Mouse (Mus musculus) cortical plate, adult 2 months (tissue): ENCODE data around the gene Kctd11. TPM values are rescaled to one million over a fixed set of nuclear protein-coding genes. Genes with fewer than 3 reads are reported as not detected.
"Not testable (repeated sequence)": the region's sequence is repeated elsewhere in the genome, so short reads cannot be mapped to it uniquely, and the experiment has no call there.

Source experiments
- H3K27ac ChIP-seq: fragments of 200-500 bp; 2 replicates; pipeline ENCODE4 v1.5.1; 2012; ENCODE audit warnings: low read length, control low read depth, inconsistent platforms; ENCODE audit not compliant: insufficient read depth
- H3K4me1 ChIP-seq: fragments of 200-500 bp; 2 replicates; pipeline ENCODE4 v1.6.1; 2011; ENCODE audit warnings: low read length; ENCODE audit not compliant: control insufficient read depth, insufficient read depth
- H3K4me3 ChIP-seq: fragments of 200-500 bp; 2 replicates; pipeline ENCODE4 v1.5.1; 2011; ENCODE audit warnings: mild to moderate bottlenecking, low read length, control low read depth; ENCODE audit not compliant: insufficient read depth
- CTCF ChIP-seq: fragments of 200-500 bp; IDR thresholded peaks from 2 replicates; pipeline ENCODE4 v1.5.1; 2011; ENCODE audit warnings: mild to moderate bottlenecking, control low read depth, low read length; ENCODE audit not compliant: insufficient read depth; ENCODE audit errors: extremely low read depth
- POLR2A ChIP-seq: fragments of 200-500 bp; IDR thresholded peaks from 2 replicates; pipeline ENCODE4 v1.6.1; 2011; ENCODE audit warnings: mild to moderate bottlenecking, low read length, control low read depth; ENCODE audit not compliant: insufficient read depth; ENCODE audit errors: extremely low read depth
- polyA plus RNA-seq: library from polyadenylated mRNA; depleted of rRNA; stranded (reverse); fragments of >200 nt; gene quantifications from 2 replicates; pipeline ENCODE4 v1.2.3, GENCODE M21; 2012

The Kctd11 gene
- polyA plus RNA-seq, 1 experiment: 1.7 TPM

DNA sequence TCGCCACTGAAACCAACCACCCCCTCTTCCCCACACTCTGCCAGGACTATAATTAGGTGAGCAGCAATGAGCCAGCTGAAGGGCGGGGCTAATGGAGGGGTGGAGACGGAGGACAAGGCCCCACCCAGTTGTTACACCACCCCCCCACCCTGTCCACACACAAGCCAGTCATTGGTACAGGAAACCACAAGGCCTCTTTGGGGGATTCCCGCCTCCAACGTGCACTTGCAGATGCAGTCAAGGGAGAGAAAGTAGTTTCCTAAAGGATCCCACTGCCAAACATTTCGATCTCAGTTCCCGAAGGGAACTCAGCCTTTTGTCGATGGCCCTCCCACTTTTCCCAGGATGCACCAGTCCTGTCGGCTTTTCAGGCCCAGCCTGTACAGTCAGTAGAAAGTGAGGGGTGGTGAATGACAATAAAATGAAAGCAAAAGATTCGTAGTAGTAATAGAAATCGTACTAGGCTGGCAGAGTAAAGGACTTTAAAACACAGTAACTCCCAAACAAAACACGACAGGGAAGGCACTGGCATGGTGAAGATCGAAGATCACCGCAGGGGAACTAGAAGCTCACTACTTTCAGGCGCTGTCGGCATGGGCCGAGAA, 38.6 kb upstream of the Kctd11 start:
- no peak for TF ChIP-seq CTCF
- no peak for TF ChIP-seq POLR2A
- H3K27ac ChIP-seq: peak overlapping the region; percentile 10; the same call in 1 of the 2 replicates
- H3K4me1 ChIP-seq: peaks cover 4% of the 10 kb centered on the region
- H3K4me3 ChIP-seq: peak overlapping the region; percentile 52

DNA sequence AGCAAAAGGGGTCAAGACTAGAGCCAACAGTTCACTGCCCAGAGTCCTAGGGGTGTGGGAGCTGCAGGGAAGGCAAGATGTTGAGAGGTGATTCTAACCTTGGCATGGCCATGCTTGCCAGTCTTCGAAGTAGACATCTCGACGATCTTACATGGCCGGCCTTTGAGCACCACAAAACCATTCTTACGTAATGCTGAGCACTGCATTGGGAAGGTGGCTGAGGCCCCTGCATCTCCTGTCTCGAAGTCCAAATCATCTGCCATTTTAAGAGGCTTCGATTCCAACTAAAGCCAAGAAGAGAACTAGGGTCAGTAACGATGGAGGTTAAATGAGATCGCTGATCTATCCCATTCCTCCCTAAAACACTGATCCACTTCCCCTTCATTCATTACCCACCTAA, 37.8 kb upstream of the Kctd11 start:
- Histone ChIP-seq H3K27ac (no peak overlapping the region), H3K4me3 (no peak overlapping the region; the same call in 1 of the 2 replicates), H3K4me1 (peaks cover 4% of the 10 kb centered on the region)
- TF ChIP-seq POLR2A (no peak), CTCF (no peak)

DNA sequence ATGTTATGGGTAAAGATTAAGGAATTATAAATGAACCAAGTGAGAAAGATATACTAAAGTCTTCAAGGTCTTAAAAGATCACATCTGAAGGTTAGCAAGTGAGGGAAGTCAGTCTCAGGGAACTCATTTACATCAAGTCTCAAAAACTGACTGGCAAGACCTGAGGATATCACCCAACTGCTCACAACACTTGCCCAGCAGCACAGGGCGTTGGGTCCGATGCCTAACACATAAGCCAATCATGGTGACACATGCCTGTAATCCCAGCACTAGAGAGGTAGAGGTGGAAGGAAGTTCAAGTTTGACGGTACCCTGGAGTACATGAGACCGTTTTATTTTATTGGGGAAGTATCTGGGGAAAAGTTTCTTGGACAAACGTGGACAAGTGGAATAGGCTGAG, 36.9 kb upstream of the Kctd11 start:
- Histone ChIP-seq H3K27ac (no peak overlapping the region), H3K4me3 (no peak overlapping the region), H3K4me1 (peaks cover 4% of the 10 kb centered on the region)
- no peak for TF ChIP-seq POLR2A
- no peak for TF ChIP-seq CTCF

DNA sequence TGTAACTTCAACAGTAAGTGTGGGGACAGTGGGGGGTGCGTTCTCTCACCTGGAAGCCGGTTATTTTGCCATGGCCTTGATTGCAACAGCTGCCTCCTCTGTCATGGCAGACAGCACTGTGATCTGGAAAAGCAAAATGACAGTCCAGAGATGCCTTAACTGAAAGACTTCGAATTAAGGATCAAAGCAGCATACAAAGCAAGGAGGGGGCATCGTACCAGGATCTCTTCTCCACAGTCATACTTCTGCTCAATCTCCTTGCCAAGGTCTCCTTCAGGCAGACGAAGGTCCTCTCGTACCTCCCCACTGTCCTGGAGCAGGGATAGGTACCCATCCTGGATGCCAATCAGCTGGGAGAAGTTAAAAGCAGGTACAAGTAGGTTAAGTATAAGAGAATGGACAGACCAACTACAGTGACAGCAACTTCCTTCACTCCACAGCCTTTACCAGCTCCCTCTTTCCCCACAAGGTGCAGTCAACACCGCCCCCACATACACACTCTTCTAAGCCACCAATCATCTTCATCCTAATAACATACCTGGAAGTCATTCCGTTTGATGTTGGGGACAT, 36.3 kb upstream of the Kctd11 start:
- H3K4me1 ChIP-seq: peaks cover 4% of the 10 kb centered on the region
- no peak overlapping the region for H3K4me3 ChIP-seq
- TF ChIP-seq CTCF (no peak), POLR2A (no peak)

DNA sequence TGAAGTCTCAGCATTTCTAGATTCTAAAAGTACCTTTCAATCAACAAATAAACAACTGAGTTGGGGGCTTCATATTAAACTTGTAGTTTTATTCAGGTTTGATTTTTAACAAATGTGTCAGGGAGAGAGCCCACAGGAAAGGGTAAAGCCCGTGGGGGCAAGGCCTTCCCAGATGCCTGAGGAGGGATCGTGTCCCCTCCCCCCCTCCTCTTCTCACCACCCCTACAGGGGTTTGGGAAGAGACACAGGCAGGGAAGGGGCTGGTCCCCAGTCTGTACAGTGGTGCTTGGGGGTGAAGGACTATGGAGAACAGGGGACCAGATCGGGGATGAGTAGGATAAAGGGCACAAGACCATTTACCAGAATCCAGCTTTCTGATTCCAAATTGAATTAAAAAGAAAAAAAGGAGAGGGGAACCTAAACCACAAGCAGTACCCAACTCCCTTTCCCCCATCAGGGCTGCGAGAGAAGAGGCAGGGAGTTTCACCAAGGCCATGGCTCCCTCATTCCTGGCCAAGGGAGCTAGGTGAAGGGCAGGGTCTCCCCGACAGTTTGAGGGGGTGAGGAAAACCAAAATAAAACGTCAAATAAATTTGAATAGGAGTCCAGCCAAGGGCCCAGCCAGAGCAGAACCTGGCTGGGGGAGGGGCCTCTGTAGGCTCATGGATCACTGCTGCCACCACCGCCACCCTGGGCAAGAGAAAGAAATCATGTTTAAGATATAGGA, 35.6 kb upstream of the Kctd11 start:
- not testable (repeated sequence) for H3K4me1 ChIP-seq, H3K27ac ChIP-seq, H3K4me3 ChIP-seq

More for the DNA sequence above, 36.3 kb upstream of the Kctd11 start:
- H3K27ac ChIP-seq: no peak overlapping the region

DNA sequence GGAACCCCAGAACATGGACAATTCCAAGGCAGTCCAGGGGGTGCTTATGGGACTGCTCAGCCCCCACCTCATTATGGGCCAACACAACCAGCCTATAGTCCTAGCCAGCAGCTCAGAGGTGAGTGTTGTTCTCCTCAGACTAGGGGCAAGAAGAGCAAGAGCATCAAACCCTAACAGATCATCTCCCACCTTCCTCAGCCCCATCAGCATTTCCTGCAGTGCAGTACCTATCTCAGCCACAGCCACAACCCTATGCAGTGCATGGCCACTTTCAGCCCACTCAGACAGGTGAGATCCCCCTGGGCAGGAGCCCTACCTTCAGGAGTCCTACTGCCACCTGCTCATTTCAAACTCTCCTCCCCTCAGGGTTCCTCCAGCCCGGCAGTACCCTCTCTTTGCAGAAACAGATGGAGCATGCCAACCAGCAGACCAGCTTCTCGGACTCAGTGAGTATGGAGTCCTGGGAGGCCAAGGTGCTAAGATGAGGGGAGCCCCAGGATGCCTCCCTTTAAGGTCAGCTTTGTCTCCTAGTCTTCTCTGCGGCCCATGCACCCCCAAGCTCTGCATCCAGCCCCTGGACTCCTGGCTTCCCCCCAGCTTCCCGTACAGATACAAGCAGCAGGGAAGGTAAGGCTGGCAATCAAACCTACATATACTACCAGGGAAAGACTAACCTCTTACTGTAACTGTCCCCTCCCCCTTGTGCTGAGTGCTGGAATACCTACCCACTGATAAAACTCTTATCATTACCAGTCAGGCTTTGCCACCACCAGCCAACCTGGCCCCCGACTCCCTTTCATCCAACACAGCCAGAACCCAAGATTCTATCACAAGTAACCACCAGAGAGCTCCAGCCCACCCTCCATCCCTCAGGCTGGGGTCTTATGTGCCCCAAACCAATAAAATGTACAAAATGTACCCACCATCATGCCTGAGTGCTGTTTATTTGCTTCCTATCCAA, 34.7 kb upstream of the Kctd11 start:
- H3K4me3 ChIP-seq: no peak overlapping the region
- no peak overlapping the region for H3K27ac ChIP-seq
- no peak for TF ChIP-seq CTCF
- 0 out of 2 replicates have a peak, but pooled peaks have one; percentile 8 for TF ChIP-seq POLR2A
- H3K4me1 ChIP-seq: peaks cover 4% of the 10 kb centered on the region

DNA sequence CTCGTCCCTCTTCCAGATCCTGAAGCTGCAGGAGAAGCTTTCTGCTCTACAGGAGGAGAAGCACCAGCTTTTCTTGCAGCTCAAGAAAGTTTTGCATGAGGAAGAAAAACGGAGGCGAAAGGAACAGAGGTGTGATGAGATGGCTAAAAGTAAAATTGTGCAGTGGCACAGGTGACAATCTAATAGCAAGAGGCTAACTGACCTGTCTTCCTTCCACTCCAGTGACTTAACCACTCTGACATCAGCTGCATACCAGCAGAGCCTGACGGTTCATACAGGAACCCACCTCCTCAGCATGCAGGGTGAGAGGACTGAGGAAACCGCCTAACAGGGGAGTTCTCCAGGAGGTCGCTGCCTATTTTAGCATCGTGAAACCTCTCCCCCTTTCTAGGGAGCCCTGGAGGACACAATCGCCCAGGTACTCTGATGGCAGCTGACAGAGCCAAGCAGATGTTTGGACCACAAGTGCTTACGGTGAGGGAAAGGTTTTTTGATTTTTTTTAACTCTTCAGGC, 33.8 kb upstream of the Kctd11 start:
- TF ChIP-seq CTCF (no peak), POLR2A (no peak)
- no peak overlapping the region for H3K27ac ChIP-seq
- H3K4me1 ChIP-seq: peaks cover 4% of the 10 kb centered on the region
- H3K4me3 ChIP-seq: peak overlapping the region; percentile 81; the same call in 1 of the 2 replicates

DNA sequence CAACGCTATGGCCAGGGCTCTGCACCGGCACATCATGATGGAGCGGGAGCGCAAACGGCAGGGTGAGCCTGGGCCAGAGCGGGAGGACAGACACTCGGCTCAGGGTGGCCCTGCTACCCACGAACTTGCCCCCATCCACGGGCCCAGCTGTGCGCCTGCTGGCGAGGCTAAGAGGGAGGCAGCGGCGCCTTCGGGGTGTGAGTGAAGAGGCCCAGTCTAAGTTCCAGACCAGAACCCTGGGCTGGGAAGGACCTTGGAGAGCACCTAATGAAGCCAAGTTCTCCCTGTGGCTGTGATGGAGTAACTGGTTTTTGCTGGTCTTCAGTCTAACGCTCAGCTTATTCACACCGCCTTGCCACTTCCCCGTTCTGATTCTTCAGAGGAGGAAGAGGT, 33.2 kb upstream of the Kctd11 start:
- TF ChIP-seq POLR2A: no peak
- TF ChIP-seq CTCF: no peak
- Histone ChIP-seq H3K27ac (peak overlapping the region; percentile 38), H3K4me1 (peaks cover 2% of the 10 kb centered on the region; the same call in 1 of the 2 replicates), H3K4me3 (peak overlapping the region; percentile 81)
